Comparison of ENCODE assay signal across 13 mouse cellular contexts in genomic region chr6:17923370-17923769, GRCm38 (mm10).
DNase-seq lines count a peak whose midpoint lies in the region; ATAC-seq lines count a peak whose summit lies in the region.
"Had no signal": no experiment of that assay in that cellular context is flagged by ENCODE, and none has a peak within 500 bp of the region (broad histone marks: within the 10 kb centered on the region; RNA-seq: fewer than 3 reads in every experiment).

No protein-coding gene starts in this region.

- no peak overlapping the region for H3K4me3 ChIP-seq in heart, embryonic 15.5 days
- H3K4me3 ChIP-seq in hindbrain, embryonic 12.5 days: no peak overlapping the region
- H3K4me3 ChIP-seq: embryonic facial prominence, embryonic 13.5 days; heart, embryonic 13.5 days; midbrain, embryonic 15.5 days had no signal

- peak overlapping the region; percentile 18; the same call in 1 of the 2 replicates for H3K27ac ChIP-seq in heart, embryonic 15.5 days
- no peak overlapping the region for H3K27ac ChIP-seq in hindbrain, embryonic 12.5 days
- H3K27ac ChIP-seq: embryonic facial prominence, embryonic 13.5 days; heart, embryonic 13.5 days; kidney, postnatal 0 days; midbrain, embryonic 15.5 days had no signal

- WGBS in heart, embryonic 15.5 days: 32% methylated on average over 3 of the region's 3 CpGs
- 82% methylated on average over 3 of the region's 3 CpGs for WGBS in hindbrain, embryonic 12.5 days

- H3K4me2 ChIP-seq in heart, embryonic 15.5 days: no peak overlapping the region
- H3K4me2 ChIP-seq in hindbrain, embryonic 12.5 days (replicated peaks): no peak overlapping the region
- H3K4me2 ChIP-seq: embryonic facial prominence, embryonic 13.5 days; heart, embryonic 13.5 days; midbrain, embryonic 15.5 days had no signal

- no peaks in the 10 kb centered on the region for H3K9me3 ChIP-seq in heart, embryonic 15.5 days (replicated peaks)
- H3K9me3 ChIP-seq in hindbrain, embryonic 12.5 days (replicated peaks): no peaks in the 10 kb centered on the region
- H3K9me3 ChIP-seq: embryonic facial prominence, embryonic 13.5 days; heart, embryonic 13.5 days; midbrain, embryonic 15.5 days had no signal

- no peaks in the 10 kb centered on the region; the same call in 1 of the 2 replicates for H3K36me3 ChIP-seq in heart, embryonic 15.5 days
- H3K36me3 ChIP-seq in hindbrain, embryonic 12.5 days: peaks cover 30% of the 10 kb centered on the region

- no peak overlapping the region for H3K9ac ChIP-seq in heart, embryonic 15.5 days
- no peak overlapping the region for H3K9ac ChIP-seq in hindbrain, embryonic 12.5 days
- H3K9ac ChIP-seq: embryonic facial prominence, embryonic 13.5 days; heart, embryonic 13.5 days; midbrain, embryonic 15.5 days had no signal

- DNase-seq in heart, adult 11 months: no peak
- DNase-seq in lung, postnatal 25 days (ENCODE audit: low spot score): peak; percentile 8
- DNase-seq in lung, postnatal 10 days: no peak
- DNase-seq in MN1 (ENCODE audit: low spot score): peak; percentile 45
- DNase-seq: thymus, adult 18-20 months had no signal

- H3K4me1 ChIP-seq in heart, embryonic 15.5 days (replicated peaks): peaks cover 6% of the 10 kb centered on the region; the same call in 1 of the 2 replicates
- H3K4me1 ChIP-seq in hindbrain, embryonic 12.5 days: no peaks in the 10 kb centered on the region
- H3K4me1 ChIP-seq: midbrain, embryonic 15.5 days had no signal

- no peaks in the 10 kb centered on the region for H3K27me3 ChIP-seq in heart, embryonic 15.5 days
- H3K27me3 ChIP-seq in hindbrain, embryonic 12.5 days: no peaks in the 10 kb centered on the region
- H3K27me3 ChIP-seq: embryonic facial prominence, embryonic 13.5 days; heart, embryonic 13.5 days; midbrain, embryonic 15.5 days had no signal

- no peak for ATAC-seq in heart, embryonic 15.5 days (replicated peaks; ENCODE audit: insufficient number of reproducible peaks, insufficient read depth, low FRiP score, low read depth)
- peak; percentile 6 for ATAC-seq in inflammation-experienced regulatory T-cells, adult 6 months
- no peak for ATAC-seq in hindbrain, embryonic 12.5 days (ENCODE audit: low FRiP score)
- ATAC-seq: intestine, postnatal 0 days; midbrain, embryonic 15.5 days had no signal

Comparison
In these comparisons a context has a peak if more than half of its experiments do, and no peak if none do; other contexts are left out.
1. DNase-seq: peak in lung, postnatal 25 days (single experiment) and MN1 (single experiment); none in heart, adult 11 months (single experiment) and lung, postnatal 10 days (single experiment).